Mouse (Mus musculus): Measurements from ENCODE around the gene Gmppb. TPM values are rescaled to one million over a fixed set of nuclear protein-coding genes. Genes with fewer than 3 reads are reported as not detected.
"Not testable (repeated sequence)": the region's sequence is repeated elsewhere in the genome, so short reads cannot be mapped to it uniquely, and the experiment has no call there.

Gmppb gene
- 29.9 TPM in 2 replicates for polyA plus RNA-seq (2015; fragmentation: Nextera tagmentation; extraction: Ambion mirVana)

- peak; percentile 97 for DNase-seq (ENCODE audit: low spot score)
These were observed at the start of gene Gmppb for GRCm38 (mm10) chr9:108049016-108049455. Gene Gmppb, plus strand, starts transcription at chr9:108049242.

DNA sequence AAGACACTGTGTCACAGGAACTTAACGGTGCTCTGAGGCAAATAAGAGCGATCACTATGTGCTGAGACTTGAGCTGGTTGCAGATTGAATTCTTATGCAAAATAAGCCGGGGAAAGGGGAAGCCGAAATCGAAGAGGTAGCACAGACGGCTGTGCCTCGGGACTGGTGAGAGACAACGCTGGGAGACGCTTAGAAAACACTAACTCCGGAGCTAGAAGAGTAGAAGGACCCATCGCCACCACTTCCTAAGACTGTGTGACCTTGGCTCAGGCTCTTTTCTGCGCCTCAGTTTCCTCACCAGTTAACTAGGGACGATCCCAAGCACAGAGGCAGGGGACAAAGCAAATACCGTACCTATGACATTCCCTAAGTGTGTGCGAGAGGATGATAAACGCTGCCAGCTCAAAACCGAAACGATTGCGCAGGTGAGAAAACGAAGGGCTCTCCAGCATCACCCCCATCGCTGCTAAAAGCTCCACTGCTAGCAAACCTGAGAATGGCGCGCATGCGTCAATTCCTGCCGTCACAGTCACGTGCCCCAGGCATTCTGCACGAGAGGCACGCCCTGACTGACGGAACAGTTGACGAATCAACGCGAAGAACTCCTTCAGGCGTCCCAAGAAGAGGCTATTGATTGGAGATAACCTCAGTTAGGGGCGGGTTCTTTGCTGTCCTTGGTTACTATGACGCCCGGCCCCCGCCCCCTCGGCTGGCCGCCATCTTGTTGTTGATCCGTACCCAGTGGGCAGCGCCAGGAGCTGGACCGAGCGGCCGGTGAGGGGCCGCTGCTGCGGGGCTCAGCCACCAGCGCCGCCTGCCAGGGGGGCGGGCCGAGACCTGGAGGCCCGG lies 46.9 kb upstream of the Gmppb start, which contains the start of gene Ip6k1:
Gene Ip6k1, plus strand, starts transcription at position 580 of the 849 bp plus-strand sequence.
- DNase-seq (ENCODE audit: low spot score), result peak; percentile 100

GRCm38 (mm10) chr9:108002778-108003530 lies 46.1 kb upstream of the Gmppb start:
- peak; percentile 26 for DNase-seq (ENCODE audit: low spot score)

- DNase-seq (ENCODE audit: low spot score), result peak; percentile 68
These were observed 45.5 kb upstream of the Gmppb start for GRCm38 (mm10) chr9:108003531-108003890.

DNA sequence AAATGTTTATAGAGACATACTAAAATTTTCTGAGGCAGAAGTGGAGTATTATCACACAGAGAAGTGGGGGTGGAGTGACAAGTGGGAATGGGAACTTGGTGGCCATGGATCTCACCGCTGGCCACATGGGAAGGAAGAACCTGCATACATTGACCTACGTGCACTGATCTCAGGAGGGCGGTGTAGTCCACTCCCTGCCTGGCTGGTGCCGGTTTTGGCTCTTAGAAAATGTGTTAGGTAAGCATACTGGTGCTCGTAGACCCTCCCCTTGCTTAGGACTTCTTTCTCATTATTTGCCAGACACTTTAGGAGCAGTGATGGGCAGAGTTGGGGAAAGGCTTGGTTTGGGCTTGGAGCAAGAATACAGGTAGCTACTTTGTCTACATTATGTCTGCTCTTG lies 41.0 kb upstream of the Gmppb start:
- DNase-seq (ENCODE audit: low spot score), result no peak

GRCm38 (mm10) chr9:108010385-108010784 lies 38.7 kb upstream of the Gmppb start:
- DNase-seq (ENCODE audit: low spot score), result no peak

GRCm38 (mm10) chr9:108013577-108013976 lies 35.5 kb upstream of the Gmppb start:
- not testable (repeated sequence) for DNase-seq (ENCODE audit: low spot score)

- DNase-seq (ENCODE audit: low spot score), result no peak
These were observed 31.9 kb upstream of the Gmppb start for GRCm38 (mm10) chr9:108017127-108017526.

DNA sequence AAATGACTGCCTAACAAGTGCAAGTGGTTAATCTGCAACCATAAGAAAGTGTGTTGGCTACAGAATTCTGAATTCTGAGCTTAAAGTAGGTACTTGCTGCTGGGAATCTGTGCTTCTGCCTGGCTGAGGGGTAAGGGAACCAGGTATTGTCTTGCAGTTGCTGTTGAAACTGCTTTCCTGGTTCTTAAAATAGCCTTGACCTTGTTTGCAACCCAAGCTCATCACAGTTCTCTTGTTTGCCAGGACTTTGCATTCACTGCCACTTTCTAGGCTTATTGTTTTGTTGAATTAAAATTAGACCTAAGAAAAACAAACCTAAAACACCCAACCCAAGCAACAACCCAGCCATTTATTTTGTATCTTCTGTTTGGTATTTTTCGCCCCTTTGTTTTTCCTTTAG lies 28.3 kb upstream of the Gmppb start:
- DNase-seq (ENCODE audit: low spot score), result no peak

GRCm38 (mm10) chr9:108023216-108023615 lies 25.8 kb upstream of the Gmppb start:
- DNase-seq (ENCODE audit: low spot score), result no peak

DNA sequence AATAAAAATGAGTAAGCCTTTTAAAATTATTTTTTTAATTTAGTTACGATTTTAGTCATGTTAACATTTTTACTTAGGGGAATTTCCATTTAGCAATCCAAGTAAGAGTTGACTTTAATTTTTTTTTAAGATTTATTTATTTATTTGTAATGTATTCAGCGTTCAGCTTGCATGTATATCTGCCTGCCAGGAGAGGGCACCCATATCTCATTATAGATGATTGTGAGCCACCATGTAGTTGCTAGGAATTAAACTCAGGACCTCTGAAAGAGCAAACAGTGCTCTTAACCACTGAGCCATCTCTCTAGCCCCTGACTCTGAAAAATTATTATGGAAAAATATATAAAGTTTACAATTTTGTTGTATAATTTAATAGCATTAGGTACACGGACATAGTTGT lies 22.5 kb upstream of the Gmppb start:
- DNase-seq (ENCODE audit: low spot score), result no peak

DNA sequence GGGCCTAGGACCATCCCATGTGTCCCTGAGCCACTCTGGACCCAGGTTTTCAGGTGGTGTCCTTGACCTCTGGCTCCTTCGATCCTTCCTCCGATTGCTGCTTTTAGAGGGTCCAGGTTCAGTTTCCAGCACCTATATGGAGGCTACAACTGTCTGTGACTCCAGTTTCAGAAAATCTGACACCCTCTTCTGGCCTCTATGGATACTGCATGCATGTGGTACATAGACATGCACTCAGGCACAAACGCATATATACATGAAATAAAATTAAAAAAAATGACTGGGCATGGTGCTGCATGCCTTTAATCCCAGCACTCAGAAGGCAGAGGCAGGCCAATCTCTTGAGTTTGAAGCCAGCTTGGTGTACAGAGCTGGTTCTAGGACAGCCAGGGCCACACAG lies 21.2 kb upstream of the Gmppb start:
- DNase-seq (ENCODE audit: low spot score), result no peak

DNA sequence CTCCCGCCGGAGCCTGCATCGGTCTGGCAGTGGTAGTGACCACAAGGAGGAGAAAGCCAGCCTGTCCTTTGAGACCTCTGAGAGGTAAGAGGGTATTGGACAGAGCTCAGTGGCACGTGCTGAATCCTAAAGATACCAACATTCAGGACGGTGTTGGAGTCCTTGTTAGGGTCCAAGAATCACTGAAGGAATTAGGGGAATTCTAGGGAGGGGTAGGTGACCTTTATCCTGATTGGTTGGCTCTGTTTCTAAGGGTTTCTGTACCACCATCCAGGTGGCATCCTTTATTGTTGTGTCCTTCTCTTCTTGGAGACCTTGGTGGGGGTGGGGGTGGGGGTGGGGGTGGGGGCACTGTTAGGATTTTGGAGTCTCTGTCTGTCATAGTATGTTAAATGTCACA lies 16.9 kb upstream of the Gmppb start:
- no peak for DNase-seq (ENCODE audit: low spot score)

DNA sequence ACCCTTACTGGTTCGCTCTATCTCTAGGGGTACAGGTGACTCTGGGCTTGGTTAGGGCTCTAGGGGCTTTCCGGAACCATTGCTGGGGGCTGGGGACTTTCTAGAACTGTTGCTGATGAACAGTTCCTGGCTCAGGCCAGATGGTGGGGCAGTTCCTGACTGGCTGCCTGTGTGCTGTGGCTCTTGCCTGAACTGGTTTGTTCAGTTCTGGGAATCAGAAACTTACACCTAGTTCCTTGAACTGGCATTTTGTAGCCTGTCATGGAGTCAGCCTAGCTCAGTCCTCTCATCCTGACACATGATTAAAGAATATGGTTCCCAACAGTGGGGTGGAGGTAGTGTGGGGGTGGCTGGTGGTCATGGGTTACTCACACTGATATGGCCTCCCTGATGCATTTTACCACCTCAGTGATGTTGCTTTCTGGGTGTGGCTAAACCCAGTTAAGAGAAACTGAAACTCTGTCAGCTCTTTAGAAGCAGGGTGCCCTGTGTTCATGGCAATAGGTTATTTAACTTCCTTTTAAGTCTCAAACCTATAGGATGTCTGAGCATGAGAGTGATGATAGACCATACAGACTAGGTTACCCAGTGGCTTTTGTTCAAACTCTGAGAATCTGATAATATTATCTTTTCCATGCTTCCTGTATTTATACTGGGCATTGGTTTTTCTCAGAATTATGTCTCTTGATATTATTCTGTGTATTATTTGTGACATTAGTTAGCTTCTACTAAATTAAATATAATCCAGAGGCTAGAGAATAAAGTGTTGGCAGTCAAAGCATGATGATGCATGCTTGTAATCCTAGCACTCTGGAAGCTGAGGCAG lies 13.5 kb upstream of the Gmppb start:
- DNase-seq (ENCODE audit: low spot score), result no peak

DNA sequence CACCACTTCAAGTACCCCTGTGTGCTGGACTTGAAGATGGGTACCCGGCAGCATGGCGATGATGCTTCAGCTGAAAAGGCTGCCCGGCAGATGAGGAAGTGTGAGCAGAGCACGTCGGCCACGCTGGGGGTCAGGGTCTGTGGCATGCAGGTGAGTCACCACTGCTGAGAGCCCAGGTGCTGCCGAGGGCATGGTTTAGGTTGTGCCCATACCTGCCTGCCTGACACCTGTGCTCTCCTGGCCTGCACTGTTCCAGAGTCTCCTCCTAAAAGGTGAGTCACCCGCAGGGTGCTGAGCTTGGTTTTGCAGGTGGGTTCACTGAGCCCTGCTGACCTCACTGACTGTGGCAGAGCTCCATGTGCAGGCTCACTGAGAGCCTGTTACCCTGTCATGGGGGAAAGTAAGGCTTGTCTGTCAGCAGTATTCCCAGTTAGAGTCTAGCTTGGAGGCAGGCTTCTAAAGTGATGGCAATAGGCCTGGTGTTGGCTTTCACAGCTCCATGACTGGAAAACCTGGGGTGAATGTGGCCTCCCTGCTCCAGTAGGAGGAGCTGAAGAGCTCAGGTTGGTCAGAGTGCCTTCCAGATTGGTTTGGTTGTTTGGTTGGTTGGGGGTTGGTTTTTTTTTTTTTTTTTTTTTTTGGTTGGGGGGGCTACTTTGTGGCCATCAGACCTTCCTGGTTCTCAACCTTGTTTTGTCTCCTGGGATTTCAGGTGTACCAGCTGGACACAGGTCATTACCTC lies 4.1 kb upstream of the Gmppb start:
- DNase-seq (ENCODE audit: low spot score), result no peak

- DNase-seq (ENCODE audit: low spot score), result no peak
These were observed 2.5 kb upstream of the Gmppb start for GRCm38 (mm10) chr9:108046582-108046981.

- DNase-seq (ENCODE audit: low spot score), result no peak
These were observed 1.2 kb upstream of the Gmppb start for GRCm38 (mm10) chr9:108047601-108048565.

DNA sequence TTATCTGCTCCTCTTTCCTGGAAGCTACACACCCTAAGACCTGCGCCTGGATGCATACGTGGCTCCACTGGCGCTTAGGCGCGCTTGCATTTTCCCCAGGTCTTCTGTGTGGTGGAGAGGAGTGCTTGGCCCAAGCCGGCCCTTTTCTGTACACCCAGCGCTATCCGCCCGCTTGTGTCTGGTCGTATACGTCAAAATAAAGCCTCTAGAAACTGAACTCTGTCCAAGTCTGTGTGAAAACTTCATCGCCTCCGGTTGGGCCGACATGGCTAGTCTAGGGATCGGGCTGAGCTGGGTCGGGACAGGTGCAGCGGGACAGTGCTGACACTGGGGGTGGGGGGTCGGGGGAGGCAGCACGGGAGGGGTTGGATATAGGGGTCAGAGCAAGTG lies 481 bp upstream of the Gmppb start:
- no peak for DNase-seq (ENCODE audit: low spot score)

DNA sequence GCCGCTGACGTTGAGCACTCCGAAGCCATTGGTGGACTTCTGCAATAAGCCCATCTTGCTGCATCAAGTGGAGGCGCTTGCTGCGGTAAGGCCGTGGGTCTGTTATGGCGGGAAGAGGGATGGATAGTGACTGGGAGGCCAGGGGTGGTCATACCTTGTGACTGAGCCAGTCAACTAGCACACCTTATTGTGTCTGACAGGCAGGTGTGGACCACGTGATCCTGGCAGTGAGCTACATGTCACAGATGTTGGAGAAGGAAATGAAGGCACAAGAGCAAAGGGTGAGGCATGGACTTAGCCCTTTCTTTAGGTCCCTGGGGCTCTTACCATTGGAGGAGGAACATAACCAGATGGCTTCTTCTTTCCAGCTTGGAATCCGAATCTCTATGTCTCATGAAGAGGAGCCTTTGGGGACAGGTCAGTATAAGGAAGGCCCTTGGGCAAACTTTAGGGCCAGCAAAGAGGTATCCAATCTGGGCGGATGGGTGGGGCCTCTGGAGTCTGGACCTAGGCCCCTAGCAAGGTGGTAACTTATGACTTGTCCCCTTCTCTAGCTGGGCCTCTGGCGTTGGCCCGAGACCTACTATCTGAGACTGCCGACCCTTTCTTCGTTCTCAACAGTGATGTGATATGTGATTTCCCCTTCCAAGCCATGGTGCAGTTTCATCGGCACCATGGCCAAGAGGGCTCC lies 664 bp downstream of the Gmppb start:
- DNase-seq (ENCODE audit: low spot score), result no peak
